Mouse (Mus musculus) lung, adult 2 months (tissue): Measurements from ENCODE around the gene Fus. TPM values are rescaled to one million over a fixed set of nuclear protein-coding genes. Genes with fewer than 3 reads are reported as not detected.

Source experiments
- DNase-seq: peaks from one replicate; pipeline ENCODE4 v3.0.0; 2022
- H3K4me1 ChIP-seq: fragments of 200-500 bp; 2 replicates; pipeline ENCODE4 v1.6.1; 2011; ENCODE audit warnings: low read length; ENCODE audit not compliant: control insufficient read depth, insufficient read depth
- H3K4me3 ChIP-seq: fragments of 200-500 bp; replicated peaks from 2 replicates; pipeline ENCODE3; 2011; ENCODE audit warnings: low read depth, mild to moderate bottlenecking, control low read depth, low read length; ENCODE audit errors: extremely low read depth
- CTCF ChIP-seq: fragments of 200-500 bp; IDR thresholded peaks from 2 replicates; pipeline ENCODE4 v1.5.1; 2011; ENCODE audit warnings: mild to moderate bottlenecking, low read length, control low read depth; ENCODE audit not compliant: insufficient read depth
- POLR2A ChIP-seq: fragments of 200-500 bp; IDR thresholded peaks from 2 replicates; pipeline ENCODE4 v1.6.1; 2011; ENCODE audit warnings: low read depth, mild to moderate bottlenecking, control low read depth, low read length, borderline replicate concordance; ENCODE audit errors: extremely low read depth
- WGBS: fragments of 180-500 bp; shearing (Covaris S2); methylation state at CpG from one replicate; pipeline ENCODE4 v1.1.7; 2018; 5-methylcytosine and 5-hydroxymethylcytosine counted together
- polyA plus RNA-seq: library from polyadenylated mRNA; depleted of rRNA; stranded (reverse); fragments of >200 nt; gene quantifications from 2 replicates; pipeline ENCODE4 v1.2.3, GENCODE M21; 2012

Gene Fus
- polyA plus RNA-seq, 1 experiment: 299 TPM

DNA sequence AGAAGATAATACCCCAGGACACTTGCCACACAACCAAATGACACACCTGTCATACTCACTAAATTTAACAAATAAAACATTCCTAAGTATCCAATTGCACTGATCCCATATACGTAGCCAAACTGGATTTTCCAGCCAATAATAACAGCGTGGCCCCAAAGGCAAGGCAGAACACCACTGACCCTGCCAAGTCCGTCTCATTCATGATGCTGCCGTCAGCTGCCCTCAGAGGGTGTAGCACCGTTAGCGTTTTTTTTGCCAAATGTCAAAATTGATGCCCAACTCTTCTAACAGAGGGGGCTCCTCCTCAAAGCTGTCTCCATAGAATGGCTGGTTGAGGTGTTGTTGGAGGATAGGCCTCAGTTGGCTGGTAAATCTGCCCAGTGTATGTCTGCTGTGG, 49.4 kb downstream of the Fus start:
- 65% methylated on average over 6 of the region's 6 CpGs for WGBS
- no peaks in the 10 kb centered on the region for H3K4me1 ChIP-seq
- no peak overlapping the region for H3K4me3 ChIP-seq
- TF ChIP-seq POLR2A (no peak), CTCF (no peak)
- DNase-seq: no peak

DNA sequence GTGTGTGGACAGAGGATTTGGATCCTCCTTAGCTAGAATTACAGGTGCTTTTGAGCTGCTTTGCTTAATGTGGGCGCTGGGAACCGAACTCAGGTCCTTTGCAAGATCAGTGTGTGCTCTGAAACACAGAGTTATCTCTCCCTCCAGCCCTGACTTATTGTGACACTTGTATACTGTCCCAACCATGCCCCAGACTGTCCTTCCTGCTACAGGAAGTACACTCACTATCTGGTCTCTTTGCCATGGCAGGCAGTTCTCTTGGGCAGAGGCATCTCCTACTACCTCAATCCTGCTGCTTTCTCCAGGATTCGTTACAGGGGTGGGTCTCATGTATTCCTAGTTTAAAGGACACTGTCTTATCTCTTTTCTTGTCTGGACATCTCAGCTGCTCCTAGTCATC, 51.0 kb downstream of the Fus start:
- Histone ChIP-seq H3K4me1 (no peaks in the 10 kb centered on the region), H3K4me3 (no peak overlapping the region)
- WGBS: 86% methylated on average over 3 of the region's 3 CpGs
- TF ChIP-seq CTCF: no peak
- no peak for TF ChIP-seq POLR2A
- no peak for DNase-seq

DNA sequence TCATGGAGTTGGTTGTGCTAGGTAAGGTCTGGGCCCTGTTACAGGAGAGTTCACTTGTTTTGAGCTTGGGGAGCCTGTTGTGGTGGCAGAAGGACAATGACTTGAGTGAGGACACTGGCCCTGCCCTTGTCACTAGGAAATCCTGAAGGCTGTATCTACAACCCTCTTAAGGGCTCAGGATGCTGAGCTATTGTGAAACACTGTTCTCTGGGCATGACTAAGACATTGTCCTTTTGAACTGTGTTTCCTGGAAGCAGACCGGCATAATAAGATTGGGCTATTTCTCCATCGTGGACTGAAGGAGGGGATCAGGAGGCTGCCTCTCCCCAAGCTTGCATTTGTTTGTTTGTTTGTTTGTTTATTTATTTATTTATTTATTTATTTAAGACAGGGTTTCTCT, 51.9 kb downstream of the Fus start:
- no peak for TF ChIP-seq POLR2A
- no peak for TF ChIP-seq CTCF
- DNase-seq: no peak
- Histone ChIP-seq H3K4me3 (no peak overlapping the region), H3K4me1 (no peaks in the 10 kb centered on the region)
- WGBS: 29% methylated on average over 2 of the region's 2 CpGs

DNA sequence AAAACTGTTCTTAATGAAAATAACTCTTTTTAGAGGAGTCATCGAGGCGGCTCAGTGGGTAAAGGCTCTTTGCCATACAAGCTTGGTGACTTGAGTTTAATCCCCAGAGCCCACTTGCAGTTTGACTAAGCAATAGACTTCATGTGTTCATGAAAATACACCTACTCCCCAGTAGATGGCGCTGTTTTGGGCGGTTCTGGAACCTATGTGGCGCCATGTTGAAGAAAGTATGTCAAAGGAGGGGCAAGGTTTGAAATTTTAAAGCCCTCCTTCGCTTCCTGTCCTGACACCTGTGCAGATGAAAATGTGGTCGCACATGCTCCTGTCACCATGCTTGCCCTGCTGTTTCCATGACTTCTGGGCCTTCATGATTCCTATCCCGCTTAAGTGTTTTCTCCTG, 55.7 kb downstream of the Fus start:
- 66% methylated on average over 8 of the region's 8 CpGs for WGBS
- no peak overlapping the region for H3K4me3 ChIP-seq
- H3K4me1 ChIP-seq: no peaks in the 10 kb centered on the region
- DNase-seq: no peak
- TF ChIP-seq CTCF: peak; percentile 7; the same call in 1 of the 2 replicates
- TF ChIP-seq POLR2A: no peak

DNA sequence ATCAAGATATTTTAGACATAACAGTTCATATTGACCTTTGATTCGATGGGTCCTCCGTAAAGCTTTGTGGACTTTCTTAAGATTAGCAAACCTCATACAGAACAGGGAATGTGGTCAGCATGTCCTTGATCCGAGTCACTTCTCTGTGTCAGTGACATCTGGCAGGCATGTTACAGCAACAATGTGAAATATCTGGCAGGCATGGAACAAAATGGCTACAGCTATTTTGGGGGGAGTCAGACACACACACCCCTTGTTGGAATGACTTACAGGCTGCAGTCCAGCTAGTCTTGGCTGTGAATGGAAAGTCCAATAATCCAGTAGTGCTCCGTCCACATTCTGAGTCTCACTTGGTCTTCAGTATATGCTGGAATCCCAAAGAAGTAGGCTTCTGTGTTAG, 56.3 kb downstream of the Fus start:
- Histone ChIP-seq H3K4me1 (no peaks in the 10 kb centered on the region), H3K4me3 (no peak overlapping the region)
- no peak for TF ChIP-seq POLR2A
- no peak for TF ChIP-seq CTCF
- WGBS: 69% methylated on average over 4 of the region's 4 CpGs
- DNase-seq: no peak

DNA sequence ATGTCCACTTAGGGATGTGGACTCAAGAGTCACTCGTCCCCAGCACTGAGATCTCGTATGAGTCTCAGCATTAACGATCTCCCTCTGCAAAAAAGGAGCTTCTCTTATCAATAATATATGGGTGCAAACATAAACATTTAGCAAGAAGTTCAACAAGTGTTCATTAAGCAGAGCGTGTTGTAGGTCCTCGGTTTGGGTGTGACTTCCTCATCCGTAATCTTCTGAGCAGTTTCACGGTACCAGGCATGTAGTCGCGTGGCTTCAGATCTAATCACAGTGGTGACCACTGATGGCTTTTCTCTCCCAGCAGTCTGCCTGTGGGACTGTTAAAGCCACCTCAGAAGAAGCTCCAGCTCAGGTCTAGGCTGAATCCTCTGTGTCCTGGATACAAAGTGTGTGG, 57.1 kb downstream of the Fus start:
- WGBS: 79% methylated on average over 9 of the region's 9 CpGs
- Histone ChIP-seq H3K4me3 (no peak overlapping the region), H3K4me1 (no peaks in the 10 kb centered on the region)
- TF ChIP-seq POLR2A (no peak), CTCF (no peak)
- no peak for DNase-seq

DNA sequence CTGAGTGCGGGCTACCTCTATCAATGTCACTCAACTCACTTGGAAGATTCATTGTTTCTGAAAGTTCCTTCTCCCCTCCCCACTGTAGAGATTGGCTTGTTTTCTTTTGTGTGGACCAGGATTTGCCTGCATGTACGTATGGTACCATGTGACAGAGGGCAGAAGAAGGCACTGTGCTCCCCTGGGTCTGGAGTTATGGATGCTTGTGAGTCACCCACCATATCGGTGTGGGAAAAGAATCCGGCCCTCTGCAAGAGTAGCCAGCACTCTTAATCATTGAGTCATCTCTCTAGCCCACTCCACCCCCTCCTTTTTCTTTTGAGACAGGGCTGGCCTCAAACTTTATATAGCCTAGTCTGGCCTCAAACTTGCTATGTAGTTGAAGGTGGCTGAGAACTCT, 57.7 kb downstream of the Fus start:
- no peak overlapping the region for H3K4me3 ChIP-seq
- DNase-seq: no peak
- TF ChIP-seq CTCF: no peak
- TF ChIP-seq POLR2A: no peak
- H3K4me1 ChIP-seq: no peaks in the 10 kb centered on the region
- WGBS: 69% methylated on average over 4 of the region's 4 CpGs

- Histone ChIP-seq H3K4me3 (no peak overlapping the region), H3K4me1 (no peaks in the 10 kb centered on the region)
- no peak for DNase-seq
- 63% methylated on average over 4 of the region's 4 CpGs for WGBS
- TF ChIP-seq CTCF (no peak), POLR2A (no peak)
Measured at GRCm38 (mm10) chr7:128025381-128025780, 58.1 kb downstream of the Fus start.

DNA sequence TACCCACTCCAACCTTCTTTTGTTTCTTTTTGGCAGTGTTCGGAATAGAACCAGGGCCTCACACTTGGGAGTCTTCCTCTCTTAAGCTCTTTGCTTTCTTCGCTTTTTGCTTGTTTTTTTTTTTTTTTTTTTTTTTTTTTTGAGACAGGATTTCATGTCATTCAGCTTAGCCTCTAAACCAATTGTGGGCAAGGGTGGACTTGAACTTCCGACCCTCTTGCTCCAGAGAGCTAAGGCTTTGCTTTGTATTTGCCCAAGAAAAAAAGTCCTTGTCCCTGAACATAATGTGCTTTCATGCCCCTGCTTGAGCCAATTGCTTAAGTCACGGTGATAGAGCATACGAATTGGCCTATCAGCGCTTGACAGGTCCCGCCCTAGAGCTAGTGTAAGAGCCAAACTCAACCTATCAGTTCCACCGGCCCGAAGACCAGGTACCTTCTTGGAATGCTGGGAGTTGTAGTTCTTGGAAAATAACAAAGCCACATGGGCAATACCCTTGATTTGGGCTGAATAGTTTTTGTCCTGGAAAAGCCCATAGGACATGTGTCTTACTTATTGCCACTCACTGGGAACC, 64.2 kb downstream of the Fus start:
- DNase-seq: no peak
- H3K4me3 ChIP-seq: no peak overlapping the region
- no peak for TF ChIP-seq POLR2A
- TF ChIP-seq CTCF: no peak
- no peaks in the 10 kb centered on the region for H3K4me1 ChIP-seq
- 57% methylated on average over 9 of the region's 9 CpGs for WGBS

DNA sequence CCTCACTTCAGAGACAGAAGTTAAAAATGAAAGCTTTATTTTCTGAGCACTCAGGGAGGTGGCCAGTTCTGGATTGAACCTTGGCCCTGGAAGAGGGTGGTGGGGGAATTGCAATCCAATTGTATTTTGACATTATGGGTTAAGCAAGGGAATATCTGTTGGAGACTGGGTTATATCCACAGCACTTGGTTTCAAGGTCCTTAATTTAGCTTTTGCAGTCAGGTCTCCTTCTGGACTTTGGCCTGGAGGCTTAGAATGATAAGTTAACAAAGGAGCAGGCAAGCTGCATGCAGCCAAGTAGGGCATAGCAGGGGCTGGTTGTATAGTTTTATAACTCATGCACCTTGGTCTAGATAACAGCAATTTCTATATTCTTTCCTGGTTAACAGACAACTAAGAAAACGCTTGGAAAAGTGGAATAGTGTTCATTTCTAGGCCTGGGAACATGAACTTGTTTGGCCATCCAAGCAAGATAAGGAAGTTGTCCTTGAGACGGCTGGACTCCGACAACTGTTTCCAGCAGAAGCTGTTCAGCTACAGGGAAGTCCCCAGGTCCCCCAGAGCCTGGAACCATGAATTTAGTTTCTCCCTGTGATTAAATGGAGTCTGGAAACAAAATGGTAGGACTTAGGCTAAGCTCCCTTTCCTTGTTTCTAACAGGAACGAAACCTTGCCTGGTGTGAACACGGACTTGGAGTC, 65.2 kb downstream of the Fus start:
- DNase-seq: no peak
- H3K4me3 ChIP-seq: no peak overlapping the region
- H3K4me1 ChIP-seq: no peaks in the 10 kb centered on the region
- WGBS: 79% methylated on average over 5 of the region's 5 CpGs
- no peak for TF ChIP-seq CTCF
- TF ChIP-seq POLR2A: no peak
